Mouse (Mus musculus): Measurements from ENCODE around the gene Skint6. TPM values are rescaled to one million over a fixed set of nuclear protein-coding genes. Genes with fewer than 3 reads are reported as not detected.

Gene Skint6
- not detected for total RNA-seq (2023)

DNA sequence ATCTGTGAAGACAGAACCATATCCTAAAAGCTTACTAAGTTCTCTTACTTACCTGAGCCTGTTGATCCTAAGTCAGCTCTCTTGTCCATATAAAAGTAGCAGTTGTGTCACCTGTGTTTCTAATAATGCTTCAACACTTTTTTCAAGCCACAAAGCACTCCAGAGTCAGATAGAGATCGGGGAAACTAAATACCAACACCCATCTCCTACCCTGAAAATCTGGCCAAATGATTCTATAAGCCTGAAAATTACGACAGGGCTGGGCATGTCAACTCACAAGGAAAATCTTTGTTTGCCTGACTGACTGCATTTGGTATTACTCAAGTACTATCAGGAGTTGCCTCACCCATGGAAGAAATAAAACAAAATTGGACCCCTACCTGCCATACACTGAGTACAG, at the start of gene Skint6:
TSS of gene Skint6 (minus strand) at position 101 of the 400 bp plus-strand sequence.

DNA sequence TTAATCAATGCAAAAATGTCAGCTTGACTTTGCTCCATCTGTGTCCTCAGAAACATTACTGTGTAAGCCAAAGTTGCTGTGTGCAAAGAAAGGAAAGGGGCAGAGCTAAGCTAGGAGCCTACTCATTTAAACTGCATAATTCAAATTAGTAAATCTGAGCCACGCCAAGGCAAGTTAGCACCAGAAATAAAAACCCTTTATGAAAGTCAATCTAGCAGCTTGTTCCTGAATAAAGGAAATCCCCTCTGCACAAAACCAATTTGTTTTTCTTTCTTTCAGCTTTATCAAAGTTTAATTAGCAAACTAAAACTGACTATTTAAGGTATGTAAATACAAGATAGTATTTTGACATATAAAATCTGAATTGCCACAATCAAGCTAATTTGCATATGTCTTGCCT, 512.0 kb downstream of the Skint6 start, which contains the start of gene Skint10:
TSS of gene Skint10 (minus strand) at position 101 of the 400 bp plus-strand sequence.

